Mouse (Mus musculus): ENCODE measurements around the gene Ell.

- TF ChIP-seq CTCF (IDR thresholded peaks at IDR 0.05; ENCODE audit: borderline replicate concordance, insufficient read depth, low read length): no peak
- TF ChIP-seq POLR2A (IDR thresholded peaks at IDR 0.05; ENCODE audit: low read depth, low read length): no peak
Observed at GRCm38 (mm10) chr8:70607603-70607897, 68.3 kb downstream of the Ell start.

Data from embryonic fibroblast, embryonic 13.5 days (primary cell).